Mouse (Mus musculus): Measurements from ENCODE around the gene Igf2bp1. TPM values are rescaled to one million over a fixed set of nuclear protein-coding genes. Genes with fewer than 3 reads are reported as not detected.
A peak's percentile ranks its signal among the peaks of the same experiment; 100 is the strongest.

Gene Igf2bp1
- polyA plus RNA-seq, 1 experiment from 2014 or later: 38.6 TPM

GRCm38 (mm10) chr11:95989864-95990263 is 15.9 kb downstream of the Igf2bp1 start:
- Histone ChIP-seq H3K4me2 (replicated peaks) (peak overlapping the region; percentile 79), H3K4me3 (replicated peaks) (no peak overlapping the region), H3K9me3 (replicated peaks) (no peaks in the 10 kb centered on the region), H3K27ac (replicated peaks) (peak overlapping the region; percentile 85), H3K36me3 (peaks cover 4% of the 10 kb centered on the region; the same call in 1 of the 2 replicates), H3K4me1 (peaks cover 58% of the 10 kb centered on the region), H3K9ac (no peak overlapping the region), H3K27me3 (no peaks in the 10 kb centered on the region)
- 35% methylated on average over 8 of the region's 8 CpGs for WGBS
- no peak for ATAC-seq (ENCODE audit: insufficient number of reproducible peaks, low FRiP score, low TSS enrichment, low read depth)

GRCm38 (mm10) chr11:95988533-95988932 is 17.2 kb downstream of the Igf2bp1 start:
- Histone ChIP-seq H3K27ac (replicated peaks) (peak overlapping the region; percentile 85), H3K4me1 (peaks cover 64% of the 10 kb centered on the region), H3K36me3 (no peaks in the 10 kb centered on the region; the same call in 1 of the 2 replicates), H3K9me3 (replicated peaks) (no peaks in the 10 kb centered on the region), H3K4me3 (replicated peaks) (no peak overlapping the region), H3K9ac (no peak overlapping the region), H3K27me3 (no peaks in the 10 kb centered on the region), H3K4me2 (replicated peaks) (peak overlapping the region; percentile 19; the same call in 1 of the 2 replicates)
- WGBS: 28% methylated on average over 9 of the region's 9 CpGs
- ATAC-seq (ENCODE audit: insufficient number of reproducible peaks, low FRiP score, low TSS enrichment, low read depth): no peak; the same call in 1 of the 2 replicates

GRCm38 (mm10) chr11:95987854-95988447 is 17.8 kb downstream of the Igf2bp1 start:
- H3K4me2 ChIP-seq (replicated peaks): peak overlapping the region; percentile 19; the same call in 1 of the 2 replicates
- no peak overlapping the region for H3K9ac ChIP-seq
- H3K4me1 ChIP-seq: peaks cover 65% of the 10 kb centered on the region
- H3K36me3 ChIP-seq: no peaks in the 10 kb centered on the region; the same call in 1 of the 2 replicates
- H3K4me3 ChIP-seq (replicated peaks): no peak overlapping the region
- H3K27ac ChIP-seq (replicated peaks): peak overlapping the region; percentile 85
- WGBS: 59% methylated on average over 6 of the region's 6 CpGs
- no peaks in the 10 kb centered on the region for H3K9me3 ChIP-seq (replicated peaks)
- no peak for ATAC-seq (ENCODE audit: insufficient number of reproducible peaks, low FRiP score, low TSS enrichment, low read depth)
- H3K27me3 ChIP-seq: no peaks in the 10 kb centered on the region

GRCm38 (mm10) chr11:95982475-95982874 is 23.3 kb downstream of the Igf2bp1 start:
- peak; percentile 72 for ATAC-seq (ENCODE audit: insufficient number of reproducible peaks, low FRiP score, low TSS enrichment, low read depth)
- Histone ChIP-seq H3K4me1 (peaks cover 27% of the 10 kb centered on the region), H3K27ac (replicated peaks) (peak overlapping the region; percentile 63), H3K4me3 (replicated peaks) (no peak overlapping the region), H3K4me2 (replicated peaks) (no peak overlapping the region), H3K9me3 (replicated peaks) (no peaks in the 10 kb centered on the region), H3K36me3 (peaks cover 14% of the 10 kb centered on the region; the same call in 1 of the 2 replicates), H3K27me3 (no peaks in the 10 kb centered on the region), H3K9ac (no peak overlapping the region)
- WGBS: 11% methylated on average over 1 of the region's 1 CpGs

- no peak for ATAC-seq (ENCODE audit: insufficient number of reproducible peaks, low FRiP score, low TSS enrichment, low read depth)
- Histone ChIP-seq H3K4me2 (replicated peaks) (no peak overlapping the region), H3K36me3 (peaks cover 18% of the 10 kb centered on the region; the same call in 1 of the 2 replicates), H3K4me1 (peaks cover 27% of the 10 kb centered on the region), H3K4me3 (replicated peaks) (no peak overlapping the region), H3K9ac (no peak overlapping the region), H3K27me3 (no peaks in the 10 kb centered on the region), H3K9me3 (replicated peaks) (no peaks in the 10 kb centered on the region), H3K27ac (replicated peaks) (peak overlapping the region; percentile 53; the same call in 1 of the 2 replicates)
- 79% methylated on average over 12 of the region's 12 CpGs for WGBS
Measured at GRCm38 (mm10) chr11:95981804-95982203, 23.9 kb downstream of the Igf2bp1 start.

- Histone ChIP-seq H3K27ac (replicated peaks) (no peak overlapping the region), H3K4me3 (replicated peaks) (no peak overlapping the region), H3K4me1 (peaks cover 27% of the 10 kb centered on the region), H3K4me2 (replicated peaks) (no peak overlapping the region), H3K9ac (no peak overlapping the region), H3K9me3 (replicated peaks) (no peaks in the 10 kb centered on the region), H3K27me3 (no peaks in the 10 kb centered on the region), H3K36me3 (peaks cover 27% of the 10 kb centered on the region; the same call in 1 of the 2 replicates)
- WGBS: 51% methylated on average over 8 of the region's 8 CpGs
- ATAC-seq (ENCODE audit: insufficient number of reproducible peaks, low FRiP score, low TSS enrichment, low read depth): no peak; the same call in 1 of the 2 replicates
Measured at GRCm38 (mm10) chr11:95980762-95981418, 24.9 kb downstream of the Igf2bp1 start.

GRCm38 (mm10) chr11:95978487-95978886 is 27.3 kb downstream of the Igf2bp1 start:
- Histone ChIP-seq H3K9me3 (replicated peaks) (no peaks in the 10 kb centered on the region), H3K27ac (replicated peaks) (no peak overlapping the region), H3K4me3 (replicated peaks) (no peak overlapping the region), H3K4me1 (peaks cover 21% of the 10 kb centered on the region), H3K9ac (no peak overlapping the region), H3K36me3 (peaks cover 50% of the 10 kb centered on the region), H3K27me3 (no peaks in the 10 kb centered on the region), H3K4me2 (replicated peaks) (no peak overlapping the region)
- no peak for ATAC-seq (ENCODE audit: insufficient number of reproducible peaks, low FRiP score, low TSS enrichment, low read depth)
- WGBS: 77% methylated on average over 3 of the region's 3 CpGs

- H3K4me2 ChIP-seq (replicated peaks): no peak overlapping the region
Measured at GRCm38 (mm10) chr11:95976290-95976689, 29.4 kb downstream of the Igf2bp1 start.

GRCm38 (mm10) chr11:95975694-95976093 is 30.0 kb downstream of the Igf2bp1 start:
- Histone ChIP-seq H3K27ac (replicated peaks) (no peak overlapping the region), H3K27me3 (no peaks in the 10 kb centered on the region), H3K4me3 (replicated peaks) (no peak overlapping the region), H3K4me1 (0 out of 2 replicates have a peak, but pooled peaks cover 3% of the 10 kb centered on the region), H3K9ac (no peak overlapping the region), H3K4me2 (replicated peaks) (no peak overlapping the region), H3K9me3 (replicated peaks) (no peaks in the 10 kb centered on the region), H3K36me3 (peaks cover 74% of the 10 kb centered on the region)
- 88% methylated on average over 5 of the region's 5 CpGs for WGBS
- ATAC-seq (ENCODE audit: insufficient number of reproducible peaks, low FRiP score, low TSS enrichment, low read depth): no peak

More at GRCm38 (mm10) chr11:95976290-95976689, 29.4 kb downstream of the Igf2bp1 start:
- Histone ChIP-seq H3K4me1 (0 out of 2 replicates have a peak, but pooled peaks cover 3% of the 10 kb centered on the region), H3K27ac (replicated peaks) (no peak overlapping the region), H3K9me3 (replicated peaks) (no peaks in the 10 kb centered on the region), H3K36me3 (peaks cover 68% of the 10 kb centered on the region), H3K27me3 (no peaks in the 10 kb centered on the region), H3K4me3 (replicated peaks) (no peak overlapping the region), H3K9ac (no peak overlapping the region)
- WGBS: 92% methylated on average over 2 of the region's 2 CpGs
- no peak for ATAC-seq (ENCODE audit: insufficient number of reproducible peaks, low FRiP score, low TSS enrichment, low read depth)

- Histone ChIP-seq H3K36me3 (peaks cover 90% of the 10 kb centered on the region), H3K9me3 (replicated peaks) (no peaks in the 10 kb centered on the region), H3K4me1 (no peaks in the 10 kb centered on the region), H3K27ac (replicated peaks) (no peak overlapping the region), H3K27me3 (no peaks in the 10 kb centered on the region), H3K9ac (no peak overlapping the region), H3K4me3 (replicated peaks) (no peak overlapping the region), H3K4me2 (replicated peaks) (no peak overlapping the region)
- ATAC-seq (ENCODE audit: insufficient number of reproducible peaks, low FRiP score, low TSS enrichment, low read depth): no peak
- 76% methylated on average over 6 of the region's 6 CpGs for WGBS
Measured at GRCm38 (mm10) chr11:95973187-95973586, 32.6 kb downstream of the Igf2bp1 start.

- 82% methylated on average over 7 of the region's 7 CpGs for WGBS
- H3K36me3 ChIP-seq: peaks cover 72% of the 10 kb centered on the region
- H3K27ac ChIP-seq (replicated peaks): no peak overlapping the region
Measured at GRCm38 (mm10) chr11:95963304-95963703, 42.4 kb downstream of the Igf2bp1 start.

More at GRCm38 (mm10) chr11:95963304-95963703, 42.4 kb downstream of the Igf2bp1 start:
- no peaks in the 10 kb centered on the region for H3K27me3 ChIP-seq
- no peaks in the 10 kb centered on the region for H3K9me3 ChIP-seq (replicated peaks)
- H3K4me1 ChIP-seq: no peaks in the 10 kb centered on the region
- no peak overlapping the region for H3K4me3 ChIP-seq (replicated peaks)
- no peak overlapping the region for H3K9ac ChIP-seq
- ATAC-seq (ENCODE audit: insufficient number of reproducible peaks, low FRiP score, low TSS enrichment, low read depth): no peak
- no peak overlapping the region for H3K4me2 ChIP-seq (replicated peaks)

Measured in embryonic facial prominence, embryonic 15.5 days (tissue).